Mouse (Mus musculus) heart, adult 2 months (tissue): ENCODE data around the gene Cd48. TPM values are rescaled to one million over a fixed set of nuclear protein-coding genes. Genes with fewer than 3 reads are reported as not detected.

Experiments used
- DNase-seq, 2 experiments: peaks; one replicate each; pipeline ENCODE4 v3.0.0; 2021
- H3K27ac ChIP-seq: fragments of 200-600 bp; 2 replicates; pipeline ENCODE4 v1.8.1; 2022
- H3K27me3 ChIP-seq: fragments of 200-500 bp; 2 replicates; pipeline ENCODE4 v1.6.1; 2012; ENCODE audit warnings: mild to moderate bottlenecking, low read length, inconsistent platforms, mixed read lengths; ENCODE audit not compliant: control insufficient read depth, insufficient read depth
- H3K36me3 ChIP-seq: fragments of 200-500 bp; 2 replicates; pipeline ENCODE4 v1.6.1; 2012; ENCODE audit warnings: low read length, inconsistent platforms; ENCODE audit not compliant: control insufficient read depth, insufficient read depth
- H3K4me1 ChIP-seq: fragments of 200-500 bp; 2 replicates; pipeline ENCODE4 v1.6.1; 2011; ENCODE audit warnings: low read length; ENCODE audit not compliant: control insufficient read depth, insufficient read depth
- H3K4me3 ChIP-seq: fragments of 200-600 bp; 2 replicates; pipeline ENCODE4 v1.8.1; 2022
- H3K79me2 ChIP-seq: fragments of 200-500 bp; replicated peaks from 2 replicates; pipeline ENCODE4 v1.6.1; 2012; ENCODE audit warnings: mild to moderate bottlenecking, inconsistent platforms, low read length, moderate library complexity, mixed read lengths; ENCODE audit not compliant: control insufficient read depth, insufficient read depth
- H3K9ac ChIP-seq: fragments of 200-500 bp; 2 replicates; pipeline ENCODE4 v1.6.1; 2012; ENCODE audit warnings: low read depth, mild to moderate bottlenecking, control low read depth, inconsistent platforms, low read length, mixed read lengths
- CTCF ChIP-seq: fragments of 200-600 bp; IDR thresholded peaks from 2 replicates; pipeline ENCODE4 v1.8.1; 2022; ENCODE audit warnings: antibody characterized with exemption, mild to moderate bottlenecking, moderate library complexity
- EP300 ChIP-seq: fragments of 200-500 bp; IDR thresholded peaks from 2 replicates; pipeline ENCODE4 v1.6.1; 2011; ENCODE audit warnings: low read depth, low read length, control low read depth; ENCODE audit not compliant: insufficient read depth
- POLR2A ChIP-seq: fragments of 200-500 bp; IDR thresholded peaks from 2 replicates; pipeline ENCODE4 v1.6.1; 2011; ENCODE audit warnings: mild to moderate bottlenecking, low read depth, low read length, control low read depth; ENCODE audit not compliant: insufficient read depth
- WGBS: fragments of 180-500 bp; shearing (Covaris S2); methylation state at CpG from one replicate; pipeline ENCODE4 v1.1.7; 2018; 5-methylcytosine and 5-hydroxymethylcytosine counted together
- intact Hi-C: fragments of 180-260 bp; cut with DNase I; formaldehyde crosslinking; loops from one replicate; pipeline ENCODE4 v1.15.1; 2025
- polyA plus RNA-seq: library from polyadenylated mRNA; depleted of rRNA; stranded (reverse); fragments of >200 nt; gene quantifications from 2 replicates; pipeline ENCODE4 v1.2.3, GENCODE M21; 2012
- total RNA-seq, 2 experiments: library from RNA; stranded (reverse); gene quantifications; 2 replicates each; pipeline ENCODE4 v1.2.3; 2021

The Cd48 gene
- total and polyA plus RNA-seq, 3 experiments, result 2.3 to 4.5 (median 2.7) TPM

DNA sequence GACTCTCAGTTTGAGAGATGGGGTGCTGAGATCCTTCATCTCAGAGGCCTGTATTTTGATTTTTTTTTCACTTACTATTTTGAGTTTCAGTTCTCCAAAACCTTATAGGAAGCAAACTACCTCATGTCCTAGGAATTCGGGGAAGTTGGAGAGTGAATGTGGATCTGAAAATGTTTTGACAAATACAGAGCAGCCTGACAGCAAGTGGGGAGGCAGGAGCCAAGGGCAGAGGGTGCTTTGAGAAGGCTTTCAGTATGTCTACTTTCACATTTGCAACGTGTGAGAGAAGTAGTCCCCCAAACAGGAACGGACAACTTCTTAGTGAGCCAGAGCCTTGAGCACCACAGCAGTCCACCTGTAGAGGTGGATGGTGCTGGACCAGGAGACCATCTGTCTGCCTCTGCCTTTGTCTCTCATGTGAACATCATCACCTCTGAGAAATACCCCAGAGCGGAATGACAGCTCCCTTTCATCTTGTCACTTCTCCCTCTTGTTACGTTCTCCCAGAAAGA lies 35.3 kb upstream of the Cd48 start:
- Histone ChIP-seq H3K27ac (no peak overlapping the region), H3K79me2 (no peaks in the 10 kb centered on the region), H3K27me3 (no peaks in the 10 kb centered on the region), H3K4me3 (no peak overlapping the region), H3K4me1 (no peaks in the 10 kb centered on the region), H3K36me3 (no peaks in the 10 kb centered on the region), H3K9ac (no peak overlapping the region)
- intact Hi-C loops, result no loop called here
- TF ChIP-seq CTCF (no peak), POLR2A (no peak), EP300 (no peak)
- 62% methylated on average over 5 of the region's 5 CpGs for WGBS
- DNase-seq, result no peak

DNA sequence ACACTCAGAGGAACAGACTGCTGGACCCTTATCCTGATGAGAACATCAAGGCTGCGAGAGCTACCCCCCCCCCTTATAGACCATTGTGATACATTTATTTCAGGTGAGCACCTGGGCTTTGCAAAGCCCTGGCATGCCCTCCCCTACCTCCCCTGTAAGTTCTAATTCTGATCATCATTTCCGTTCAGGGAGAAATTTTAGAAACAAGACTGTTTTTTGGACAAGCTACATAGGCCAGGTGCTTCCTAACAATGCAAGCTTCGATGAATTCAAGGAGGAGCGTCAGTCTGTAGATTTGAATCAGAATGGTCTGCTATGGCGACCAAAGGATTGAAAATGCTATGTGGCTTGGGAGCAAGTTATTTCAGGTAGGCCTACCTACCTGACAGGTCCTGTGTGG lies 34.1 kb upstream of the Cd48 start:
- Histone ChIP-seq H3K27me3 (no peaks in the 10 kb centered on the region), H3K36me3 (no peaks in the 10 kb centered on the region), H3K4me3 (no peak overlapping the region), H3K27ac (no peak overlapping the region), H3K9ac (no peak overlapping the region), H3K4me1 (no peaks in the 10 kb centered on the region), H3K79me2 (no peaks in the 10 kb centered on the region)
- intact Hi-C loops, result no loop called here
- 75% methylated on average over 5 of the region's 5 CpGs for WGBS
- no peak for DNase-seq
- TF ChIP-seq EP300, result no peak
- TF ChIP-seq CTCF, result no peak
- TF ChIP-seq POLR2A, result no peak

DNA sequence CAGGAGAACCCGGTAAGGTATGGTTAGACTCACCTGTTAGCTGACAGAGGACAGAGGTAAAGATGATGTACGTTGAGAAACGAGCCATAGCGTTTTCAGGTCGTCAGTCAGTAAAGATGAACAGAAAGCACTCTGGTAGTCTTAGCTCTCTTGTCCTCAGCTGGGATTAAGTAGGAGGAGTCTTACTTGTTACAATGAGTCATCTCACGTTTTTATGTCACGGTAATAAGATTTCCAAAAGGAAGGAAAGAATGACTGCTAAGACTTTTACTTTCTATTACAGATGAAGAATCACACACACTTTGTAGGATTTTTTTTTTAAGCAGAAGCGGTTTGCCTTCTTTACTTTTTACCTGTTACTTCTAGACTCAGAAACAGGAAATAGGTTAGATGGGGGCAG lies 33.0 kb upstream of the Cd48 start:
- H3K79me2 ChIP-seq, result no peaks in the 10 kb centered on the region
- no peak overlapping the region for H3K9ac ChIP-seq
- TF ChIP-seq CTCF (no peak), POLR2A (no peak), EP300 (no peak)
- no peaks in the 10 kb centered on the region for H3K27me3 ChIP-seq
- no peak overlapping the region for H3K27ac ChIP-seq
- DNase-seq, result no peak
- WGBS, result 61% methylated on average over 8 of the region's 8 CpGs
- H3K36me3 ChIP-seq, result no peaks in the 10 kb centered on the region
- intact Hi-C loops, result no loop called here
- no peaks in the 10 kb centered on the region for H3K4me1 ChIP-seq
- H3K4me3 ChIP-seq, result no peak overlapping the region

GRCm38 (mm10) chr1:171652734-171653133 lies 29.1 kb upstream of the Cd48 start, which contains the start of gene Slamf7:
TSS of gene Slamf7 (minus strand) at chr1:171653035.
- intact Hi-C loops, result no loop called here

DNA sequence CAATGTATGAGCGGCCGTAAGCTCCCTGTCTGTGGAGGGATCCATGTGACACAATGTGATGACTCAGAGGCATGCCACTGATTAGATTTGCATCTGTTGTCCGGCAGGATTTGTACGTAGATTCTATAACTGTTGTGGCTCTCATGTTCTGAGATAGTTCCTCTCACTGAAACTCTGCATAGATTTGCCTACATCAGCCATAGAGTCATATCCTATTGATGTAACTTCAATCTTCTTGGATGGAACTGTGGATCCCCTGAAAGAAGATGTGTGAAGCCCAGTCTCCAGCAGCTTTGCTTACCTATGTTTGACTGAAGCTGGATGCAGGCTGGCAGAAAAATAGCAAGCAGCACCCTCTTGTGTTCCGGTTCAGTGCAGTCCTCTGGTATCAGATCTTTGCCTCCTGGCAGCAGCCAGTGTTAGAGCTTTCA lies 23.2 kb upstream of the Cd48 start:
- H3K4me1 ChIP-seq, result no peaks in the 10 kb centered on the region
- H3K4me3 ChIP-seq, result no peak overlapping the region
- DNase-seq, result no peak
- no peak overlapping the region for H3K9ac ChIP-seq
- TF ChIP-seq CTCF (peak; percentile 23), POLR2A (no peak), EP300 (no peak)
- H3K36me3 ChIP-seq, result no peaks in the 10 kb centered on the region
- WGBS, result 33% methylated on average over 5 of the region's 5 CpGs
- H3K27ac ChIP-seq, result no peak overlapping the region
- no peaks in the 10 kb centered on the region for H3K27me3 ChIP-seq
- H3K79me2 ChIP-seq, result no peaks in the 10 kb centered on the region
- intact Hi-C loops, result no loop called here

More at GRCm38 (mm10) chr1:171652734-171653133, 29.1 kb upstream of the Cd48 start, which contains the start of gene Slamf7:
- Histone ChIP-seq H3K79me2 (no peaks in the 10 kb centered on the region), H3K4me1 (no peaks in the 10 kb centered on the region), H3K4me3 (no peak within 1 kb of the TSS), H3K27ac (no peak within 1 kb of the TSS), H3K36me3 (no peaks in the 10 kb centered on the region), H3K27me3 (no peaks in the 10 kb centered on the region), H3K9ac (no peak within 1 kb of the TSS)
- 83% methylated on average over 5 of the region's 5 CpGs for WGBS
- TF ChIP-seq EP300 (no peak), CTCF (no peak), POLR2A (no peak)
- no peak for DNase-seq

DNA sequence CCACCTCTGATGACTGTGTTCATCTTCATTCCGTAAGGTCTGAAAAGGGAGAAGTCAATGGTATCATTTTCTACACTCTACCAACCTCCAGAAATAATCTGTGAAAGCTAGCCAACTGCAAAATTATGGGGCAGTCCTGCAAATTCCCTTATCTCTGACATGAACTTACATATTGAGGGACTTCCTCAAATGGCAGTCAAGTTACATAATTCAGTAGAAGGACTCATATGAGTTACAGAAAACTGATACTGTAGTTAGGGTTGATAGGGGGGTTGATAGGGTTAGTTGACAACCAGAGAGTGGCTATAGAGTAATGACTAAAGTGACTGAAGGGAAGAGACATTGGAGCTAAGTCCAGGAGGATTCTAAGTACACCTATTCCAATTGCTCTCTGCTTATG lies 21.4 kb upstream of the Cd48 start:
- Histone ChIP-seq H3K4me1 (no peaks in the 10 kb centered on the region), H3K27ac (no peak overlapping the region), H3K79me2 (no peaks in the 10 kb centered on the region), H3K4me3 (no peak overlapping the region), H3K9ac (no peak overlapping the region), H3K36me3 (no peaks in the 10 kb centered on the region), H3K27me3 (no peaks in the 10 kb centered on the region)
- intact Hi-C loops, result no loop called here
- no peak for DNase-seq
- 82% methylated on average over 1 of the region's 1 CpGs for WGBS
- no peak for TF ChIP-seq POLR2A
- TF ChIP-seq EP300, result no peak
- TF ChIP-seq CTCF, result no peak
